Mouse (Mus musculus) hindbrain, embryonic 12.5 days (tissue): Measurements from ENCODE around the gene Znrf4. TPM values are rescaled to one million over a fixed set of nuclear protein-coding genes. Genes with fewer than 3 reads are reported as not detected.

Source experiments
- ATAC-seq: fragments of 200-750 bp; cut with Nextera tagmentation; 2 replicates; pipeline ENCODE4 v1.8.0; 2017; ENCODE audit warnings: moderate TSS enrichment; ENCODE audit not compliant: low FRiP score
- H3K27ac ChIP-seq: fragments of 300-500 bp; sonication (generic); 2 replicates; pipeline ENCODE4 v1.5.1; 2016; ENCODE audit warnings: mild to moderate bottlenecking
- H3K27me3 ChIP-seq: fragments of 300-500 bp; sonication (generic); 2 replicates; pipeline ENCODE4 v1.6.1; 2016; ENCODE audit warnings: mild to moderate bottlenecking
- H3K36me3 ChIP-seq: fragments of 300-500 bp; sonication (generic); 2 replicates; pipeline ENCODE4 v1.6.1; 2016; ENCODE audit warnings: mild to moderate bottlenecking
- H3K4me1 ChIP-seq: fragments of 300-500 bp; sonication (generic); 2 replicates; pipeline ENCODE4 v1.6.1; 2016
- H3K4me2 ChIP-seq: fragments of 300-500 bp; sonication (generic); replicated peaks from 2 replicates; pipeline ENCODE4 v1.6.1; 2016; ENCODE audit warnings: mild to moderate bottlenecking
- H3K4me3 ChIP-seq: fragments of 300-500 bp; sonication (generic); 2 replicates; pipeline ENCODE4 v1.5.1; 2016; ENCODE audit warnings: mild to moderate bottlenecking
- H3K9ac ChIP-seq: fragments of 300-500 bp; sonication (generic); 2 replicates; pipeline ENCODE4 v1.6.1; 2016; ENCODE audit warnings: mild to moderate bottlenecking, moderate library complexity
- H3K9me3 ChIP-seq: fragments of 300-500 bp; sonication (generic); replicated peaks from 2 replicates; pipeline ENCODE4 v1.6.1; 2016; ENCODE audit warnings: mild to moderate bottlenecking
- WGBS: fragments of 180-500 bp; shearing (Covaris S2); methylation state at CpG from one replicate; pipeline ENCODE4 v1.1.7; 2016; 5-methylcytosine and 5-hydroxymethylcytosine counted together
- polyA plus RNA-seq: library from polyadenylated mRNA; unstranded; fragments of >200 nt; fragmentation: Nextera tagmentation; extraction: Ambion mirVana; gene quantifications from 2 replicates; pipeline ENCODE4 v1.2.1, GENCODE M21; 2016

Znrf4 gene
- polyA plus RNA-seq, 1 experiment from 2014 or later, result not detected

GRCm38 (mm10) chr17:56547116-56547845 is 35.0 kb upstream of the Znrf4 start:
- Histone ChIP-seq H3K9ac (no peak overlapping the region), H3K27ac (peak overlapping the region; percentile 24), H3K27me3 (no peaks in the 10 kb centered on the region), H3K36me3 (no peaks in the 10 kb centered on the region), H3K4me3 (no peak overlapping the region), H3K9me3 (no peaks in the 10 kb centered on the region), H3K4me2 (no peak overlapping the region), H3K4me1 (peaks cover 41% of the 10 kb centered on the region)
- no peak for ATAC-seq
- 55% methylated on average over 17 of the region's 17 CpGs for WGBS

DNA sequence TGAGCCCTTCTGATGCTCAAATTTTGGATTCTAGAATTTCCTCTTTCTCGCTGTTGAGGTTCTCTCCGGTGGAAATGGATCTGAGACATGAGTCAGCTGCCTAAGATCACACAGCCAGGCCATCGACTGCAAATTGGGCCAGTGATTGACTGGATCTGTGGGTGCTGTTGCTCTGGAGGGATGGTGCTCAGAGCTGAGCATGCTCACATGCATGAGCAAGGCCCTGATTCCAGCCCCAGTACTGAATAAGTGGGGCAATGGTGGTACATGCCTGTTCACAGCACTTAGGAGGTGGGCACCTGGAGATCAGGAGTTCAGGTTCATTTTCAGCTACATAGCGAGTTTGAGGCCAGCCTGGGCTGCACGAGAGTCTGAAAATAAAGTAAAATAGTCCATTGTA is 34.3 kb upstream of the Znrf4 start:
- Histone ChIP-seq H3K27ac (peak overlapping the region; percentile 24; the same call in 1 of the 2 replicates), H3K27me3 (no peaks in the 10 kb centered on the region), H3K9ac (no peak overlapping the region), H3K36me3 (no peaks in the 10 kb centered on the region), H3K4me3 (no peak overlapping the region), H3K4me2 (no peak overlapping the region), H3K9me3 (no peaks in the 10 kb centered on the region), H3K4me1 (peaks cover 38% of the 10 kb centered on the region)
- 84% methylated on average over 5 of the region's 5 CpGs for WGBS
- ATAC-seq, result no peak

- Histone ChIP-seq H3K36me3 (no peaks in the 10 kb centered on the region), H3K4me2 (no peak overlapping the region), H3K9ac (no peak overlapping the region), H3K4me3 (no peak overlapping the region), H3K4me1 (peaks cover 31% of the 10 kb centered on the region), H3K27ac (no peak overlapping the region), H3K9me3 (no peaks in the 10 kb centered on the region), H3K27me3 (no peaks in the 10 kb centered on the region)
- no peak for ATAC-seq
- 90% methylated on average over 1 of the region's 1 CpGs for WGBS
These were observed 33.7 kb upstream of the Znrf4 start for GRCm38 (mm10) chr17:56545945-56546344.

- no peak overlapping the region for H3K9ac ChIP-seq
- H3K4me1 ChIP-seq, result peaks cover 37% of the 10 kb centered on the region
- no peak overlapping the region for H3K27ac ChIP-seq
- H3K9me3 ChIP-seq, result no peaks in the 10 kb centered on the region
- no peaks in the 10 kb centered on the region for H3K27me3 ChIP-seq
- H3K4me2 ChIP-seq, result no peak overlapping the region
- 78% methylated on average over 7 of the region's 7 CpGs for WGBS
- no peak for ATAC-seq
- H3K4me3 ChIP-seq, result no peak overlapping the region
- H3K36me3 ChIP-seq, result no peaks in the 10 kb centered on the region
These were observed 32.6 kb upstream of the Znrf4 start for GRCm38 (mm10) chr17:56544699-56545387.

DNA sequence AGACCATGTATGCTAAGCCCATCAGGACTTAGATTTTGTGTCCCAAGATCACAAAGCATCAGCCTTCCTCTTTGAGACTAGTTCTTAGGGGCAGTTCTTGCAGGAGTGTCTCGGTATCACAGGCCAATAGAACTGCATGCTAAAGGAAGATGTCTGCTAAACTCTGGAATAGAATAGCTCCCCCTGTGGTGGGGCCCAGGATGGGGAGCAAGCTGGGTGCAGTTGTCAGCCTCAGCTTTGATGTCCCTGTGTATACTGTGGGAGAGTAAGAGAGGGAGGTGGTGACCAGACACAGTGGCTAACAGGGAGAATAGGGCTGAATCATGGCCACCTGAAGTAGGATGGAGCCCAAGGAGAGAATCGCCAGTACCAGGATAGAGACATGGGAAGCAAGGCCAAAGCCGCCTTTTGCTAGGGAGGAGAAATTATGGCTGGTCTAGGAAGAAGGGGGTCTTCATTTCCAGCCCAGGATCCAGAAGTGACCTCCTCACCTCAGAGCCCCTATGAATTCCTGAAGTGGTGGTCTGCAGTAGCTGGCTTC is 31.5 kb upstream of the Znrf4 start:
- Histone ChIP-seq H3K27ac (no peak overlapping the region), H3K9me3 (no peaks in the 10 kb centered on the region), H3K4me2 (no peak overlapping the region), H3K36me3 (no peaks in the 10 kb centered on the region), H3K27me3 (no peaks in the 10 kb centered on the region), H3K9ac (no peak overlapping the region), H3K4me3 (no peak overlapping the region), H3K4me1 (peaks cover 35% of the 10 kb centered on the region)
- no peak for ATAC-seq
- WGBS, result 83% methylated on average over 3 of the region's 3 CpGs

GRCm38 (mm10) chr17:56542736-56543135 is 30.5 kb upstream of the Znrf4 start:
- Histone ChIP-seq H3K9me3 (no peaks in the 10 kb centered on the region), H3K27ac (no peak overlapping the region), H3K4me2 (no peak overlapping the region), H3K9ac (no peak overlapping the region), H3K36me3 (no peaks in the 10 kb centered on the region), H3K4me3 (no peak overlapping the region), H3K27me3 (no peaks in the 10 kb centered on the region), H3K4me1 (peaks cover 31% of the 10 kb centered on the region)
- 40% methylated on average over 8 of the region's 8 CpGs for WGBS
- no peak for ATAC-seq

GRCm38 (mm10) chr17:56540562-56540975 is 28.3 kb upstream of the Znrf4 start:
- Histone ChIP-seq H3K27ac (no peak overlapping the region), H3K9me3 (no peaks in the 10 kb centered on the region), H3K9ac (no peak overlapping the region), H3K4me1 (peaks cover 29% of the 10 kb centered on the region), H3K27me3 (no peaks in the 10 kb centered on the region), H3K36me3 (no peaks in the 10 kb centered on the region), H3K4me2 (no peak overlapping the region), H3K4me3 (no peak overlapping the region)
- ATAC-seq, result no peak
- WGBS, result 39% methylated on average over 6 of the region's 6 CpGs

- H3K9me3 ChIP-seq, result no peaks in the 10 kb centered on the region
- 16% methylated on average over 8 of the region's 8 CpGs for WGBS
- H3K36me3 ChIP-seq, result no peaks in the 10 kb centered on the region
- no peak overlapping the region for H3K9ac ChIP-seq
- no peak overlapping the region for H3K4me2 ChIP-seq
- H3K27me3 ChIP-seq, result no peaks in the 10 kb centered on the region
- H3K27ac ChIP-seq, result 0 out of 2 replicates have a peak overlapping the region, but pooled peaks have one; percentile 37
- no peak overlapping the region for H3K4me3 ChIP-seq
- peaks cover 27% of the 10 kb centered on the region for H3K4me1 ChIP-seq
- ATAC-seq, result peak; percentile 27; the same call in 1 of the 2 replicates
These were observed 25.7 kb upstream of the Znrf4 start for GRCm38 (mm10) chr17:56537912-56538311.

DNA sequence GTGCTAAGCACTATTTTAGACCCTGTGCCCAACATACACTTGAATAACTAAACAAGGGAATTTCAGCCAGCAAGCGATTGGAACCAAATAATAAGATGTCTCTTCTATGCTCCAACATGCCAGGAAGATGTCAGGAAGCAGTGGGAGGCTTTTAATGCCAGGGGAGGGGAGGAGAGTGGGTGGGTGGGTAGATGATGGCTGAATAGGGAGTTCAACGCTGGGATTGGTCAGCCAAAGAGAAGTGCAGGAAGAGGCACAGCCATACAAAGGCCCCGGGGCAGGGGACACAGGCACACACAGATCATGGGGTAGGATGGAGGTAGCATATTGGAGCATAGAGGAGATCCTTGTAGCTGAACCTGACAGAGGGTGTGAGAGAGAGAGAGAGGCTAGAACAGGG is 24.6 kb upstream of the Znrf4 start:
- H3K36me3 ChIP-seq, result no peaks in the 10 kb centered on the region
- H3K27ac ChIP-seq, result 0 out of 2 replicates have a peak overlapping the region, but pooled peaks have one; percentile 62
- no peak overlapping the region for H3K4me3 ChIP-seq
- WGBS, result 51% methylated on average over 3 of the region's 3 CpGs
- peaks cover 21% of the 10 kb centered on the region for H3K4me1 ChIP-seq
- H3K9ac ChIP-seq, result no peak overlapping the region
- peak; percentile 23; the same call in 1 of the 2 replicates for ATAC-seq
- no peaks in the 10 kb centered on the region for H3K9me3 ChIP-seq
- no peak overlapping the region for H3K4me2 ChIP-seq
- no peaks in the 10 kb centered on the region for H3K27me3 ChIP-seq

GRCm38 (mm10) chr17:56536192-56536591 is 24.0 kb upstream of the Znrf4 start:
- Histone ChIP-seq H3K4me3 (no peak overlapping the region), H3K4me2 (no peak overlapping the region), H3K27me3 (no peaks in the 10 kb centered on the region), H3K9me3 (no peaks in the 10 kb centered on the region), H3K4me1 (peaks cover 21% of the 10 kb centered on the region), H3K36me3 (no peaks in the 10 kb centered on the region), H3K9ac (no peak overlapping the region), H3K27ac (peak overlapping the region; percentile 62; the same call in 1 of the 2 replicates)
- WGBS, result 48% methylated on average over 14 of the region's 14 CpGs
- no peak for ATAC-seq

DNA sequence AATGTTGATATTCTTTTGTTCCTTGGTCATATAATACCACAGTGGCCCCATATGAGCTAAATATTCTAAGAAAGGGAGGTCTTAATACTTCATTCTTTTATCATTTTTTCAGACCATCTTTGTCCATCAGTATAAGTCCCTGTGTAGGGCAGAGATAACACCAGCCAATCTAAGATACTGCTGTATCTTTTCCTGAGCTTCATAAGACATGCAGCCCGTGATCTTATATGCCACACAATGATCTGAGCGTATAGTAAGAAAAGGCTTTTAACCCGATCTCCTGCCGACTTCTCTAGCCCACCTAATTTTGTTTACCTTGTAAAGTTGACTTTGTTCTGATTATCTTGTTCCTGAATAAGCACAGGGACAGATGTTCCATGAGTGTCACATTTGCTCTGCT is 12.7 kb upstream of the Znrf4 start:
- H3K4me1 ChIP-seq, result no peaks in the 10 kb centered on the region
- no peak overlapping the region for H3K4me2 ChIP-seq
- no peak overlapping the region for H3K4me3 ChIP-seq
- H3K27ac ChIP-seq, result no peak overlapping the region
- no peaks in the 10 kb centered on the region for H3K36me3 ChIP-seq
- WGBS, result 82% methylated on average over 4 of the region's 4 CpGs
- no peaks in the 10 kb centered on the region for H3K27me3 ChIP-seq
- no peak overlapping the region for H3K9ac ChIP-seq
- ATAC-seq, result no peak
- H3K9me3 ChIP-seq, result no peaks in the 10 kb centered on the region

- Histone ChIP-seq H3K4me2 (no peak overlapping the region), H3K36me3 (no peaks in the 10 kb centered on the region), H3K9me3 (no peaks in the 10 kb centered on the region), H3K4me1 (no peaks in the 10 kb centered on the region), H3K4me3 (no peak overlapping the region), H3K27me3 (no peaks in the 10 kb centered on the region), H3K27ac (no peak overlapping the region), H3K9ac (no peak overlapping the region)
- ATAC-seq, result no peak
- 63% methylated on average over 1 of the region's 1 CpGs for WGBS
These were observed 10.5 kb upstream of the Znrf4 start for GRCm38 (mm10) chr17:56522744-56523143.
